Mouse (Mus musculus) embryonic facial prominence, embryonic 12.5 days (tissue): ENCODE data around the gene Rap2a. TPM values are rescaled to one million over a fixed set of nuclear protein-coding genes. Genes with fewer than 3 reads are reported as not detected.
A peak's percentile ranks its signal among the peaks of the same experiment; 100 is the strongest.

ENCODE experiments used
- ATAC-seq: fragments of 200-750 bp; cut with Nextera tagmentation; 2 replicates; pipeline ENCODE4 v1.8.0; 2017; ENCODE audit not compliant: insufficient number of reproducible peaks, insufficient read depth, low FRiP score, low TSS enrichment
- H3K27ac ChIP-seq: fragments of 300-500 bp; sonication (generic); 2 replicates; pipeline ENCODE4 v1.5.1; 2016; ENCODE audit warnings: mild to moderate bottlenecking
- H3K27me3 ChIP-seq: fragments of 300-500 bp; sonication (generic); 2 replicates; pipeline ENCODE4 v1.6.1; 2016; ENCODE audit warnings: mild to moderate bottlenecking, moderate library complexity
- H3K36me3 ChIP-seq: fragments of 300-500 bp; sonication (generic); 2 replicates; pipeline ENCODE4 v1.6.1; 2016; ENCODE audit warnings: mild to moderate bottlenecking
- H3K4me1 ChIP-seq: fragments of 300-500 bp; sonication (generic); 2 replicates; pipeline ENCODE4 v1.6.1; 2016
- H3K4me2 ChIP-seq: fragments of 300-500 bp; sonication (generic); replicated peaks from 2 replicates; pipeline ENCODE4 v1.6.1; 2016; ENCODE audit warnings: mild to moderate bottlenecking, moderate library complexity
- H3K4me3 ChIP-seq: fragments of 300-500 bp; sonication (generic); 2 replicates; pipeline ENCODE4 v1.5.1; 2016; ENCODE audit warnings: mild to moderate bottlenecking
- H3K9ac ChIP-seq: fragments of 300-500 bp; sonication (generic); 2 replicates; pipeline ENCODE4 v1.6.1; 2016; ENCODE audit warnings: mild to moderate bottlenecking, moderate library complexity
- H3K9me3 ChIP-seq: fragments of 300-500 bp; sonication (generic); 2 replicates; pipeline ENCODE4 v1.6.1; 2016; ENCODE audit warnings: mild to moderate bottlenecking, moderate library complexity
- WGBS: fragments of 180-500 bp; shearing (Covaris S2); methylation state at CpG from one replicate; pipeline ENCODE4 v1.1.7; 2016; 5-methylcytosine and 5-hydroxymethylcytosine counted together
- polyA plus RNA-seq: library from polyadenylated mRNA; unstranded; fragments of >200 nt; fragmentation: Nextera tagmentation; extraction: Ambion mirVana; gene quantifications from 2 replicates; pipeline ENCODE4 v1.2.1, GENCODE M21; 2016

Rap2a gene
- polyA plus RNA-seq, 1 experiment from 2014 or later, result 17.6 TPM

- H3K4me3 ChIP-seq, result no peak overlapping the region
- H3K4me1 ChIP-seq, result no peaks in the 10 kb centered on the region
- no peak for ATAC-seq
- H3K9me3 ChIP-seq, result peaks cover 2% of the 10 kb centered on the region; the same call in 1 of the 2 replicates
- H3K27me3 ChIP-seq, result no peaks in the 10 kb centered on the region
- H3K27ac ChIP-seq, result no peak overlapping the region
- no peak overlapping the region for H3K4me2 ChIP-seq
- H3K9ac ChIP-seq, result no peak overlapping the region
- 85% methylated on average over 5 of the region's 5 CpGs for WGBS
- no peaks in the 10 kb centered on the region for H3K36me3 ChIP-seq
These were observed 40.5 kb downstream of the Rap2a start for GRCm38 (mm10) chr14:120518706-120519105.

GRCm38 (mm10) chr14:120519921-120520320, 41.7 kb downstream of the Rap2a start:
- Histone ChIP-seq H3K9me3 (peaks cover 2% of the 10 kb centered on the region; the same call in 1 of the 2 replicates), H3K27ac (no peak overlapping the region), H3K36me3 (no peaks in the 10 kb centered on the region), H3K4me2 (no peak overlapping the region), H3K4me3 (no peak overlapping the region), H3K9ac (no peak overlapping the region), H3K4me1 (no peaks in the 10 kb centered on the region), H3K27me3 (no peaks in the 10 kb centered on the region)
- 82% methylated on average over 1 of the region's 1 CpGs for WGBS
- ATAC-seq, result no peak

- no peaks in the 10 kb centered on the region for H3K27me3 ChIP-seq
- ATAC-seq, result no peak
These were observed 42.6 kb downstream of the Rap2a start for GRCm38 (mm10) chr14:120520843-120521242.

GRCm38 (mm10) chr14:120523296-120523695, 45.1 kb downstream of the Rap2a start:
- no peak overlapping the region for H3K9ac ChIP-seq
- no peaks in the 10 kb centered on the region for H3K27me3 ChIP-seq
- ATAC-seq, result no peak
- WGBS, result 87% methylated on average over 5 of the region's 5 CpGs
- H3K4me1 ChIP-seq, result no peaks in the 10 kb centered on the region
- H3K9me3 ChIP-seq, result no peaks in the 10 kb centered on the region
- no peaks in the 10 kb centered on the region for H3K36me3 ChIP-seq
- no peak overlapping the region for H3K27ac ChIP-seq
- H3K4me3 ChIP-seq, result no peak overlapping the region
- H3K4me2 ChIP-seq, result no peak overlapping the region

More at GRCm38 (mm10) chr14:120520843-120521242, 42.6 kb downstream of the Rap2a start:
- H3K9ac ChIP-seq, result no peak overlapping the region
- no peaks in the 10 kb centered on the region for H3K4me1 ChIP-seq
- no peak overlapping the region for H3K4me2 ChIP-seq
- WGBS, result 68% methylated on average over 3 of the region's 3 CpGs
- H3K36me3 ChIP-seq, result no peaks in the 10 kb centered on the region
- H3K4me3 ChIP-seq, result no peak overlapping the region
- peaks cover 2% of the 10 kb centered on the region; the same call in 1 of the 2 replicates for H3K9me3 ChIP-seq
- no peak overlapping the region for H3K27ac ChIP-seq

- WGBS, result 87% methylated on average over 2 of the region's 2 CpGs
- H3K4me2 ChIP-seq, result no peak overlapping the region
- no peak overlapping the region for H3K9ac ChIP-seq
- H3K4me1 ChIP-seq, result no peaks in the 10 kb centered on the region
- no peaks in the 10 kb centered on the region for H3K9me3 ChIP-seq
- ATAC-seq, result no peak
- no peaks in the 10 kb centered on the region for H3K27me3 ChIP-seq
- H3K4me3 ChIP-seq, result no peak overlapping the region
- no peaks in the 10 kb centered on the region for H3K36me3 ChIP-seq
- no peak overlapping the region for H3K27ac ChIP-seq
These were observed 47.4 kb downstream of the Rap2a start for GRCm38 (mm10) chr14:120525644-120526043.

GRCm38 (mm10) chr14:120533301-120533700, 55.1 kb downstream of the Rap2a start:
- WGBS, result 89% methylated on average over 3 of the region's 3 CpGs
- Histone ChIP-seq H3K4me2 (no peak overlapping the region), H3K4me1 (no peaks in the 10 kb centered on the region)

GRCm38 (mm10) chr14:120534841-120535271, 56.6 kb downstream of the Rap2a start:
- Histone ChIP-seq H3K4me2 (no peak overlapping the region), H3K27ac (no peak overlapping the region), H3K4me3 (no peak overlapping the region), H3K4me1 (no peaks in the 10 kb centered on the region), H3K9me3 (no peaks in the 10 kb centered on the region), H3K9ac (no peak overlapping the region), H3K27me3 (no peaks in the 10 kb centered on the region), H3K36me3 (no peaks in the 10 kb centered on the region)
- ATAC-seq, result no peak
- WGBS, result 38% methylated on average over 3 of the region's 3 CpGs

More at GRCm38 (mm10) chr14:120533301-120533700, 55.1 kb downstream of the Rap2a start:
- Histone ChIP-seq H3K9me3 (no peaks in the 10 kb centered on the region), H3K27ac (no peak overlapping the region), H3K36me3 (no peaks in the 10 kb centered on the region), H3K4me3 (no peak overlapping the region), H3K27me3 (no peaks in the 10 kb centered on the region), H3K9ac (no peak overlapping the region)
- ATAC-seq, result no peak

GRCm38 (mm10) chr14:120535446-120535845, 57.2 kb downstream of the Rap2a start:
- H3K27me3 ChIP-seq, result no peaks in the 10 kb centered on the region
- no peak for ATAC-seq
- 66% methylated on average over 4 of the region's 4 CpGs for WGBS

GRCm38 (mm10) chr14:120535924-120536323, 57.7 kb downstream of the Rap2a start:
- no peak for ATAC-seq
- Histone ChIP-seq H3K9ac (no peak overlapping the region), H3K9me3 (no peaks in the 10 kb centered on the region), H3K27me3 (no peaks in the 10 kb centered on the region), H3K27ac (no peak overlapping the region), H3K36me3 (no peaks in the 10 kb centered on the region), H3K4me2 (no peak overlapping the region), H3K4me1 (no peaks in the 10 kb centered on the region), H3K4me3 (no peak overlapping the region)
- 85% methylated on average over 3 of the region's 3 CpGs for WGBS

More at GRCm38 (mm10) chr14:120535446-120535845, 57.2 kb downstream of the Rap2a start:
- Histone ChIP-seq H3K4me2 (no peak overlapping the region), H3K36me3 (no peaks in the 10 kb centered on the region), H3K4me1 (no peaks in the 10 kb centered on the region), H3K27ac (no peak overlapping the region), H3K4me3 (no peak overlapping the region), H3K9ac (no peak overlapping the region), H3K9me3 (no peaks in the 10 kb centered on the region)

GRCm38 (mm10) chr14:120539128-120539527, 60.9 kb downstream of the Rap2a start:
- peak; percentile 69 for ATAC-seq
- 75% methylated on average over 2 of the region's 2 CpGs for WGBS
- H3K4me2 ChIP-seq, result no peak overlapping the region

GRCm38 (mm10) chr14:120539626-120540025, 61.4 kb downstream of the Rap2a start:
- H3K27me3 ChIP-seq, result no peaks in the 10 kb centered on the region
- WGBS, result 68% methylated on average over 3 of the region's 3 CpGs
- no peak overlapping the region for H3K27ac ChIP-seq
- 0 out of 2 replicates have a peak, but pooled peaks have one; percentile 41 for ATAC-seq
- no peaks in the 10 kb centered on the region for H3K36me3 ChIP-seq
- H3K4me1 ChIP-seq, result no peaks in the 10 kb centered on the region
- H3K4me2 ChIP-seq, result no peak overlapping the region
- H3K4me3 ChIP-seq, result no peak overlapping the region
- H3K9me3 ChIP-seq, result no peaks in the 10 kb centered on the region
- no peak overlapping the region for H3K9ac ChIP-seq

More at GRCm38 (mm10) chr14:120539128-120539527, 60.9 kb downstream of the Rap2a start:
- Histone ChIP-seq H3K27me3 (no peaks in the 10 kb centered on the region), H3K4me3 (no peak overlapping the region), H3K9ac (no peak overlapping the region), H3K27ac (no peak overlapping the region), H3K9me3 (no peaks in the 10 kb centered on the region), H3K4me1 (no peaks in the 10 kb centered on the region), H3K36me3 (no peaks in the 10 kb centered on the region)

GRCm38 (mm10) chr14:120542445-120542844, 64.2 kb downstream of the Rap2a start:
- Histone ChIP-seq H3K36me3 (no peaks in the 10 kb centered on the region), H3K9ac (no peak overlapping the region), H3K4me1 (no peaks in the 10 kb centered on the region), H3K27ac (no peak overlapping the region), H3K4me2 (no peak overlapping the region), H3K27me3 (no peaks in the 10 kb centered on the region), H3K4me3 (no peak overlapping the region), H3K9me3 (no peaks in the 10 kb centered on the region)
- 77% methylated on average over 8 of the region's 8 CpGs for WGBS
- no peak for ATAC-seq
